Mouse (Mus musculus) right cerebral cortex, postnatal 4 days (tissue): ENCODE results near the gene Aatk.
A peak's percentile ranks its signal among the peaks of the same experiment; 100 is the strongest.

Source experiments
- DNase-seq: peaks from one replicate; pipeline ENCODE4 v3.0.0-alpha.2; 2022

Aatk gene

DNA sequence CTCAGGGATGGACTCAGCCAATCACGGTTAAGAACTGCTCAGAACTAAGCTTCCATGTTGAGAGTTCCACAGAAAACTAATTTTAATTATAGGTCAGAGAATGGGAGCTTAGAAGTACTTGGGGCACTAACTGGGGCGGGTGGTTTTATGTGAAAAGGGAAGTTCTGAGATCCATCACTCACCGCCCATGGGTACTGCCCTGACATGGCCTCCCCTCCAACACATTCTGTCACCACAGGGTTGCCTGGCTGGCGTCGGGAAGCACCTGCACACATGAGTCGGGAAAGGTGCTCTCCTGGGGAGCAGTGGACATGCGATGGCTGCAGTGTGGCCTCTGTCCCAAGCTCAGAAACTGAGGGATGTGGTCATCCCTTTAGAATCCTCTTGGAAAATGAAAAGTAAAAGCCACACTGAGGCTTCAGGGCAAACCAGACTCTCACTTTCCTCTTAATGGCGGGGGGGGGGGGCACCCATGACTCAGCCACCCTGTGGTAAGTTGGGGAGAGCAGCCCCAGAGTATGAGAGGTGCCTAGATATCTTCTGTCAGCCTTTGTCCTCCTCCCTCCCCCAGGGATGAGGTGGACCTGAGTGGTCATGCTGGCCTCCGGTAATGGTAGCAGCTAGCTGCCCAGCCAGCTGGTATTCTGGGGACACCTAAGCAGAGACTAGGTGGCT lies 60.1 kb downstream of the Aatk start:
- no peak for DNase-seq

DNA sequence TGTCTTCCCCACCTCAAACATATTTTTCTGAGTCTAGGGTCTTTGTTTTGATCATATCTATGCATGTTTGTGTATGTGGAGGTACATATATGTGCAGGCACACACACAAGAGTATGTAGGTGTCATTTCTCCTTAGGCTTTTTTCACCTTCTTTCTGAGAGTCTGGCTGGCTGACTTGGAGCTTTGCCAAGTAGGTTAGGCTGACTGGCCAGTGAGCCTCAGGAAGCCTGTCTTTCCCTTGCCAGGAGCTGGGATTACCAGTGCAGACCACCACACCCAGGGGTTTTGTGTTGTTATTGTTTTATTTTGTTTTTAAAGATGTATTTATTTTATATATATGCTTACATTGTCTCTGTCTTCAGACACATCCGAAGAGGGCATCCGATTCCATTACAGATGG lies 63.8 kb downstream of the Aatk start:
- DNase-seq = no peak

- no peak for DNase-seq
These were observed 64.7 kb downstream of the Aatk start for GRCm38 (mm10) chr11:119982236-119982635.

DNA sequence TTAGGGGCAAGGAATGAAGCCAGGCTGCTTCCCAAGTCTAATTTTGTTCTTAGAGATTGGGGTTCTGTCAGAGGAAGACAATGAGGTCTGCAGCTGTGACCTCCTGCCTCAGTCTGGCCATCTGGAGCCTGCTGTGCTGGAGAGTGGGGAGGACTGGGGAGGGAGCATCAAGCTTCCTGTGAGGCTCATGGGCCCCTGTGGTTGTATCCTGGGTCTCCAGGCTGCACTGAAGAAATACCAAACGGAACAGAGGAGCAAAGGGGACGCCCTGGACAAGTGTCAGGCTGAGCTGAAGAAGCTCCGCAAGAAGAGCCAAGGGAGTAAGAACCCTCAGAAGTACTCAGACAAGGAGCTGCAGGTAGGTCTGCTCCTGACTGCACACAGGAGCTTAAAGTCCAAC lies 65.2 kb downstream of the Aatk start:
- no peak for DNase-seq

DNA sequence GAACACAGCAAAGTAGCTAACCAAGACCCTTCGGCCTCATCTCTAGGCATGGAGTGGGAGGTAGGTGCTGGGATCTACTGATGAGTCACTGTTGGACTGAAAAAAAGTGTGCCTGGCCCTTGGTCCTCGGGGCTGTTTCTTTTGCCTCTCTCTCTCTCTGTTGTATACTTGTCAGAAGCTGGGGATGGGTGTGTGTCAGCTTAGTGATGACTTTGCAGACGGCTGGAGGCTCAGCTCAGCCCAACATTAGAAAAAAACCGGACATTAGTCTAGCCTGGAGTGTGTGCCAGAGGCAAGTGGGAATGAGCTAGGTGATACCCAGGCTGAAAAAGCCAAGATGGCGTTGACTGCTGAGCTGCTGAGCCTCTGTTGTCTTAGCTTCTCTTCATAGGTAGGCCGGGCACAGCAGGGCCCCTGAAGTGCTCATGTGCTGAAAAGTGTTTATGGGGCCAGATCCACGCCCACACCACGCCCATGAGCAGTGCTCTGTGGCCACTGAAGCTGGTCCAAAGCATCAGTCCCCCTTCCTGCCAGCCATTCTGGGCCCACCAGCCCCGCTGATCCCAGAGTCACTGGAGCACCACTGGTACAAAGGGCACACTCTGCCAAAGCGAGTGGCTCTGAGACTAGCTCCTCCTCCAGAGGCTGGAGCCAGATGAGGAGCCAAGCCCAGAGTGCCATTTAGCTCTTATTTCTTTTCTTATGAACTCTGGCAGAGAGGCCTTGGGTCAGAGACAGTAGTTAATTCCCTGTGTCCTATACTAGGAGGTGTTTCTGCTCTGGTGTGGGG lies 67.2 kb downstream of the Aatk start:
- no peak for DNase-seq

DNA sequence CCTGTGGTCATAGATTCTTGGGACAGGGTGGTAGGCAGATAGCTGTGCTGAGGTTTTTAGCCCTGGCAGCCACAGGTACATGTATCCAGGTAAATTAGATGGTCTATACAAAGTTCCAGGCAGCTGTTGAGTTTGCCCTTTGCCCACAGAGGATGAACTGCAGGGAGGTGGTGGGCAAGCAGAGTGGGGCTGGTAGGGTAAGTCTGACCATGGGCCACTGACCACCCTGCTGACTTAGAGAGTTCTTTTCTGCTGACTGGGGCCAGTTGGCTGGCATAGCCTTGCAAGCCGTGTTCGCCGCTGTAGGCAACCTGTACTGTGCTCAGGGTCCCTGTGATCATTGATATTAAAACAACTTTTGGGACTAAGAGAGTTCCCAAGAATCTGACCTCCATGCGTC lies 68.3 kb downstream of the Aatk start:
- DNase-seq = no peak

- DNase-seq = no peak
These were observed 71.0 kb downstream of the Aatk start for GRCm38 (mm10) chr11:119975739-119976501.

DNA sequence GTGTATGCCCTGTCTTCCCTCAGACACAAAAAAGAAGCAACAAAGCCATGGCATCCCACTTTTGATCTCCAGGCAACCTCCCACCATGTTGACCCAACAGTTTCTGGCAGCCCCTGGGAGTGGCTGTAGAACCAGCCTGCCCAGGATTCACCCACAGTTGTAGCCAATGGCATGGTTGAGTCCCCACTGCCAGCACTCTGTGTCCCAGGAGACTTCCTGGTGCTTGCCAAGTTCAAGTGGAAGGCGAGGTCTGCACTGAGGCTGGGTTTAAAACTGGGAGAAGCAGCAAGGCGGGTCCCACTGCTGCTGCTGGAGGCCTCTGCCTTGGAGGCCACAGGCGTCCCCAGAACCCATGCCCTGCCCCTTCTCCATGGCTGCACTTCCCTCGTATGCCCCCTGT lies 73.2 kb downstream of the Aatk start:
- no peak for DNase-seq

DNA sequence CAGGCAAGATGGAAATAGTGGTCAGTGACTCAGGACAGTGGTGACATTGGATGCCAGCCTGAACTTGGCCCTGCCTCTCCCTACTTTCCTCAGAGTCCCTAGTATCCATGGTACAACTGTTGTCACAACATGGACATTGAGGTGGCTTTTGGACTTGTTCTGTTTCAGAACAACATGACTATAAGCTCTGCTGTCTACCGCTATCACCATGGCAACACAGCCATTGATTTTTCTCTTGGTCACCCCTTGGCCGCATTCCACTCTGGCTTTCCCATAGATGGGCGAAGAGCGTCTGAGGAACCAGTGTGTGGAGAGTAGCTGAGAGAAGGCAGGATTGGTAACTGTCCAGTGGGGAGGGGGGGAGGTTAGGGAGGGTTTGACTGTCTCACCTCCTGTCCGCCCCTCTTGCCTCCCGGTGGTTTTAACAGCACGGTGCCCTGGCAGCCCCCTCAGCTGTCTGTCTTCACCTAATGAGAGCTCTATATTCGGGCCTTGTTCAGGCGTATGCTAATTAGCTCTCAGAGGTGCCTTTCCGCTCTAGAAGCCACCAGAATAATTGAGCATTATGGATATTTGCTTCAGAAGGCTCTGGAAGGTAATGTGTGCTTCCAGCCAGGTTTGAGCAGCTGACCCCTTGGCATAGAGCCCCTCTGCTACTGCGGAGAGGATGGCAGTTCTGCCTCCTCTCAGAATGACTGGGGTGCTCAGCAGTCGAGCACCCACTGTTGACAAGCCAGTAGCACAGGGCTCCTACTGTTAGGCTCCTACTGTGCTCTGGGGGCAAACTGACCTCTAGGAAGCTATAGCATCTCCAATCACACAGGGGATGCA lies 76.7 kb downstream of the Aatk start:
- peak; percentile 29 for DNase-seq

GRCm38 (mm10) chr11:119967892-119968291 lies 79.1 kb downstream of the Aatk start:
- no peak for DNase-seq

GRCm38 (mm10) chr11:119967401-119967800 lies 79.6 kb downstream of the Aatk start:
- DNase-seq = no peak

GRCm38 (mm10) chr11:119966294-119966693 lies 80.7 kb downstream of the Aatk start:
- DNase-seq = no peak

- DNase-seq = no peak
These were observed 81.9 kb downstream of the Aatk start for GRCm38 (mm10) chr11:119965053-119965452.

DNA sequence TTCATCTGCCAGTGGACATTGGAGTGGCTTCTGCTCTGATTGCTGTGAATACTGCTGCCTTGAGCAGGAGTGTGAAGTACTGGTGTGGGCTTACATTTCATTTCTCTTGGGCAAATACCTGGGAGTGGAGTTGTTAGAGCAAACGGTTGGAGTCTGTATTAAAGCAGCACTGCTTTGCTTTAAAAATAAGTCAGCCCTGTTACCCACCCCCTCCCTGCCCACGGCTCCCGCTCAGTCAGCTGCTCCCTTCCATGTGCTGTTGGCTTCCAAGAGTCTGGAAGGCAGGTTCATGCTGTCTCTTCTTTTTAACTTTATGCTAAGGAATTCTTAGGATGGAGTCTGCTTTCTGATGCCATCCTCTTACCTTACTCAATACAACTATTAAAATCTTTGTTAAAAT lies 85.5 kb downstream of the Aatk start:
- DNase-seq = no peak

DNA sequence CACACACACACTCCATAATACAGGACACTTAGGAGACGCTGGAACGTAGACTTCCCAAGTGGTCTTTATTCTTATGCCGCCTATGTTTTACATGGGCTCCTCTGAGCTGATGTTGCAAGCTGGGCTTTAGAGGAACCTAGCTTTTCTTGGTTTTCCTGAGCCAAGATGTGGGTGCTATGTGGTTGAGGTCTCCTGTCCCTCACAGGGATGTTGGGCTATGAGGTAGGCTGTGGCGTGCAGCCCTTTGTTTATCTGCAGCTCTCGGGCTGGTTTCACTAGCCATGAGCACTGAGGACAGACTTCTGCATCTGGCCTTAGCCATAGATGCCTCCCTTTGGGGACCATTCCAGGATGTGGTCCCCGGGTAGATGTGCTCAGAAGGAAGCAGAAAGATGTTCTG lies 86.3 kb downstream of the Aatk start:
- DNase-seq = no peak

GRCm38 (mm10) chr11:119959714-119960113 lies 87.3 kb downstream of the Aatk start:
- DNase-seq = no peak

DNA sequence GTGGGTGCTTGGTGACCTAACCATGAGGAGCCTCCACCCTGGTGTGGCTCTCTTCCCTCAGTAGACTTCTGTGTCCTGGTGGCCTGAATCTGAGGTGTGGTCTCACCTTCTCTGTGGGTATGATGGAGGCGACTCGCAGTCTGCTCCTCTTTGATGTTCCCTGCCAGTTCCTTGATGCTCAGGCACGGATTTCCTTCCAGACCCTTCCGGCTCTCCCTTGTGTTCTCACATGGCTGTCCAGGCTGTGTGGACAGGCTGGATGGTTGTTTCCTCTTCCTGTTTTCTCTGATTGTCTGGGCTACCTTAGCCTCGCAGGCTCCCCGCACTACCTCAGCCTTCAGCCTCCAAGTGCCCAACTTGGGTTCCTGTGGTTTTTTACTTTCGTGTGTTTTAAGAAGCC lies 88.1 kb downstream of the Aatk start:
- DNase-seq = no peak
